Mouse (Mus musculus) MEL (cell line): Measurements from ENCODE around the gene Dohh.

ENCODE experiments used
- BHLHE40 ChIP-seq: IDR thresholded peaks from 2 replicates; pipeline ENCODE4 v1.6.1; 2012; ENCODE audit warnings: low read depth, mild to moderate bottlenecking, inconsistent platforms, low read length, improper control_type of control experiment, borderline replicate concordance
- CTCF ChIP-seq, 3 experiments: IDR thresholded peaks in 2 of 3; conservative IDR thresholded peaks in 1 of 3; 2 replicates each; pipeline ENCODE4 v1.5.1; 2011 to 2012; ENCODE audit warnings: low read length in 3 of 3, low read depth in 2 of 3, mild to moderate bottlenecking in 2 of 3, improper control_type of control experiment in 1 of 3, inconsistent platforms in 1 of 3, mixed read lengths in 1 of 3, moderate library complexity in 1 of 3; ENCODE audit not compliant: control insufficient read depth in 1 of 3, insufficient read depth in 1 of 3, poor library complexity in 1 of 3, severe bottlenecking in 1 of 3
- EP300 ChIP-seq, 2 experiments: IDR thresholded peaks; 2 replicates each; pipeline ENCODE4 v1.6.1; 2011; ENCODE audit warnings: improper control_type of control experiment in 2 of 2, low read length in 2 of 2, low read depth in 1 of 2, mild to moderate bottlenecking in 1 of 2
- GATA1 ChIP-seq: IDR thresholded peaks from 2 replicates; pipeline ENCODE4 v1.6.1; 2011; ENCODE audit warnings: low read depth, low read length, improper control_type of control experiment
- MXI1 ChIP-seq: IDR thresholded peaks from 2 replicates; pipeline ENCODE4 v1.6.1; 2011; ENCODE audit warnings: mild to moderate bottlenecking, low read depth, low read length, improper control_type of control experiment
- NRF1 ChIP-seq: IDR thresholded peaks from 2 replicates; pipeline ENCODE4 v1.6.1; 2014; ENCODE audit warnings: low read depth, mild to moderate bottlenecking, inconsistent platforms, low read length, improper control_type of control experiment, moderate library complexity; ENCODE audit not compliant: poor library complexity, insufficient read depth, severe bottlenecking
- POLR2A ChIP-seq, 2 experiments: IDR thresholded peaks; 2 replicates each; pipeline ENCODE4 v1.6.1; 2011 to 2012; ENCODE audit warnings: low read length in 2 of 2, mild to moderate bottlenecking in 2 of 2, control low read depth in 1 of 2, improper control_type of control experiment in 1 of 2, low read depth in 1 of 2, moderate library complexity in 1 of 2; ENCODE audit not compliant: control insufficient read depth in 1 of 2, insufficient read depth in 1 of 2, poor library complexity in 1 of 2
- USF2 ChIP-seq, 2 experiments: IDR thresholded peaks; 2 replicates each; pipeline ENCODE4 v1.6.1; 2011 to 2012; ENCODE audit warnings: improper control_type of control experiment in 2 of 2, low read length in 2 of 2, borderline replicate concordance in 1 of 2, inconsistent platforms in 1 of 2, low read depth in 1 of 2, mild to moderate bottlenecking in 1 of 2; ENCODE audit not compliant: insufficient read depth in 1 of 2
- ZKSCAN1 ChIP-seq: IDR thresholded peaks from 2 replicates; pipeline ENCODE4 v1.6.1; 2012; ENCODE audit warnings: low read depth, mild to moderate bottlenecking, inconsistent platforms, low read length, improper control_type of control experiment, moderate library complexity

GRCm38 (mm10) chr10:81360721-81361120, 23.5 kb upstream of the Dohh start:
- TF ChIP-seq ZKSCAN1 (no peak), MXI1 (no peak), USF2 (IDR thresholded peaks at IDR 0.05; ENCODE audit: borderline replicate concordance in 1 of 2, insufficient read depth in 1 of 2, low read depth in 1 of 2, low read length in 2 of 2) (no peak), CTCF (IDR thresholded peaks at IDR 0.05 in 2 of 3, conservative IDR thresholded peaks at IDR 0.05 in 1 of 3; ENCODE audit: control insufficient read depth in 1 of 3, insufficient read depth in 1 of 3, low read depth in 2 of 3, low read length in 3 of 3, poor library complexity in 1 of 3, severe bottlenecking in 1 of 3) (no peak), EP300 (IDR thresholded peaks at IDR 0.05; ENCODE audit: low read depth in 1 of 2, low read length in 2 of 2) (no peak), POLR2A (IDR thresholded peaks at IDR 0.05; ENCODE audit: control insufficient read depth in 1 of 2, insufficient read depth in 1 of 2, low read depth in 1 of 2, low read length in 2 of 2, poor library complexity in 1 of 2) (no peak), BHLHE40 (no peak), NRF1 (no peak), GATA1 (no peak)
